ENCODE assay signal across 8 mouse cellular contexts in genomic region chr4:41676248-41677005, GRCm38 (mm10). TPM values are rescaled to one million over a fixed set of nuclear protein-coding genes. Genes with fewer than 3 reads are reported as not detected.
A peak's percentile ranks its signal among the peaks of the same experiment; 100 is the strongest.
DNase-seq lines count a peak whose midpoint lies in the region; ATAC-seq lines count a peak whose summit lies in the region.
"Had no signal": no experiment of that assay in that cellular context is flagged by ENCODE, and none has a peak within 500 bp of the region (broad histone marks: within the 10 kb centered on the region; RNA-seq: fewer than 3 reads in every experiment).

No protein-coding gene starts in this region.

- H3K36me3 ChIP-seq in forebrain, embryonic 11.5 days (ENCODE audit: control insufficient read depth, insufficient read depth, low read length): no peaks in the 10 kb centered on the region
- no peaks in the 10 kb centered on the region for H3K36me3 ChIP-seq in midbrain, embryonic 16.5 days (ENCODE audit: control insufficient read depth, insufficient read depth, low read length)
- H3K36me3 ChIP-seq in liver, embryonic 11.5 days (ENCODE audit: control insufficient read depth, insufficient read depth, low read length): no peaks in the 10 kb centered on the region

- H3K27ac ChIP-seq in forebrain, embryonic 11.5 days (ENCODE audit: low read depth, low read length): peak overlapping the region; percentile 31; the same call in 1 of the 2 replicates
- H3K27ac ChIP-seq in midbrain, embryonic 16.5 days (ENCODE audit: low read length): peak overlapping the region; percentile 62
- no peak overlapping the region; the same call in 1 of the 2 replicates for H3K27ac ChIP-seq in liver, embryonic 11.5 days (ENCODE audit: low read depth, low read length)

- H3K9me3 ChIP-seq in forebrain, embryonic 11.5 days (ENCODE audit: control insufficient read depth, low read length): no peaks in the 10 kb centered on the region
- no peaks in the 10 kb centered on the region for H3K9me3 ChIP-seq in midbrain, embryonic 16.5 days (replicated peaks; ENCODE audit: control insufficient read depth, low read length, poor library complexity, severe bottlenecking)
- H3K9me3 ChIP-seq in liver, embryonic 11.5 days (ENCODE audit: control insufficient read depth, low read length): no peaks in the 10 kb centered on the region

- peak; percentile 22 to 43 for DNase-seq in layer of hippocampus, postnatal 10 days (ENCODE audit: low spot score in 2 of 2)
- no peak for DNase-seq in layer of hippocampus, postnatal 25 days (ENCODE audit: extremely low spot score in 1 of 2, low spot score in 1 of 2)
- DNase-seq in cerebellum, adult 18-20 months: peak; percentile 55 to 65
- no peak for DNase-seq in forebrain, embryonic 11.5 days (ENCODE audit: low spot score)
- DNase-seq in urinary bladder, postnatal 14 days (ENCODE audit: low spot score): no peak
- no peak for DNase-seq in liver, embryonic 11.5 days (ENCODE audit: low spot score)
- DNase-seq: layer of hippocampus, postnatal 36 days had no signal

- no peak for ATAC-seq in forebrain, embryonic 11.5 days (replicated peaks; ENCODE audit: low FRiP score)
- no peak for ATAC-seq in midbrain, embryonic 16.5 days
- no peak for ATAC-seq in liver, embryonic 11.5 days (replicated peaks; ENCODE audit: low FRiP score)

- H3K27me3 ChIP-seq in forebrain, embryonic 11.5 days (ENCODE audit: control insufficient read depth, insufficient read depth, low read length): no peaks in the 10 kb centered on the region
- no peaks in the 10 kb centered on the region for H3K27me3 ChIP-seq in midbrain, embryonic 16.5 days (ENCODE audit: control insufficient read depth, insufficient read depth, low read depth, low read length)
- peaks cover 37% of the 10 kb centered on the region for H3K27me3 ChIP-seq in liver, embryonic 11.5 days (replicated peaks; ENCODE audit: control insufficient read depth, insufficient read depth, low read length)

- H3K4me2 ChIP-seq in forebrain, embryonic 11.5 days (ENCODE audit: low read depth, low read length, severe bottlenecking): no peak overlapping the region
- H3K4me2 ChIP-seq in midbrain, embryonic 16.5 days (ENCODE audit: low read length): no peak overlapping the region
- H3K4me2 ChIP-seq in liver, embryonic 11.5 days: no peak overlapping the region

- no peak overlapping the region for H3K4me3 ChIP-seq in forebrain, embryonic 11.5 days (ENCODE audit: low read depth, low read length)
- H3K4me3 ChIP-seq in midbrain, embryonic 16.5 days (ENCODE audit: low read depth, low read length): no peak overlapping the region
- no peak overlapping the region for H3K4me3 ChIP-seq in liver, embryonic 11.5 days (ENCODE audit: low read depth, low read length)

- H3K4me1 ChIP-seq in forebrain, embryonic 11.5 days (replicated peaks; ENCODE audit: control insufficient read depth, insufficient read depth, low read length): peaks cover 64% of the 10 kb centered on the region
- H3K4me1 ChIP-seq in midbrain, embryonic 16.5 days (ENCODE audit: control insufficient read depth, insufficient read depth, low read length): peaks cover 51% of the 10 kb centered on the region
- peaks cover 26% of the 10 kb centered on the region for H3K4me1 ChIP-seq in liver, embryonic 11.5 days (replicated peaks; ENCODE audit: control insufficient read depth, insufficient read depth, low read length)

- peak overlapping the region; percentile 20; the same call in 1 of the 2 replicates for H3K9ac ChIP-seq in forebrain, embryonic 11.5 days (ENCODE audit: low read length)
- H3K9ac ChIP-seq in midbrain, embryonic 16.5 days (ENCODE audit: low read depth, low read length): 0 out of 2 replicates have a peak overlapping the region, but pooled peaks have one; percentile 32
- H3K9ac ChIP-seq in liver, embryonic 11.5 days (ENCODE audit: low read depth, low read length): no peak overlapping the region

- 65% methylated on average over 17 of the region's 17 CpGs for WGBS in forebrain, embryonic 11.5 days
- 61% methylated on average over 17 of the region's 17 CpGs for WGBS in midbrain, embryonic 16.5 days
- WGBS in liver, embryonic 11.5 days: 39% methylated on average over 17 of the region's 17 CpGs

RNA-seq across cellular contexts. Expression of gene Cntfr, which starts 20.5 kb away (rescaled TPM):
- total RNA-seq in layer of hippocampus, postnatal 10 days (2021): 10 to 100 TPM; 64.7 to 65.0 TPM
- total RNA-seq in layer of hippocampus, postnatal 25 days (2021): 10 to 100 TPM; 89.6 to 96.1 TPM
- 35.2 and 37.1 TPM in 2 replicates for polyA plus RNA-seq in forebrain, embryonic 11.5 days (2014; fragmentation: Nextera tagmentation; extraction: Ambion mirVana)
- 28.1 and 28.3 TPM in 2 replicates for polyA plus RNA-seq in midbrain, embryonic 16.5 days (2015; fragmentation: Nextera tagmentation; extraction: Ambion mirVana)
- polyA plus RNA-seq in liver, embryonic 11.5 days (2014; fragmentation: Nextera tagmentation; extraction: Ambion mirVana): 5.2 and 6.0 TPM in 2 replicates

RNA-seq across cellular contexts. Expression of gene Il11ra1, which starts 23.4 kb away (rescaled TPM):
- total RNA-seq in layer of hippocampus, postnatal 10 days (2021): 10 to 100 TPM; 23.2 to 24.5 TPM
- 10 to 100 TPM; 40.0 to 44.8 TPM for total RNA-seq in layer of hippocampus, postnatal 25 days (2021)
- 65.0 and 66.9 TPM in 2 replicates for polyA plus RNA-seq in forebrain, embryonic 11.5 days (2014; fragmentation: Nextera tagmentation; extraction: Ambion mirVana)
- 31.5 and 36.3 TPM in 2 replicates for polyA plus RNA-seq in midbrain, embryonic 16.5 days (2015; fragmentation: Nextera tagmentation; extraction: Ambion mirVana)
- 66.8 and 72.9 TPM in 2 replicates for polyA plus RNA-seq in liver, embryonic 11.5 days (2014; fragmentation: Nextera tagmentation; extraction: Ambion mirVana)

RNA-seq across cellular contexts. Expression of gene Enho, which starts 36.3 kb away (rescaled TPM):
- total RNA-seq in layer of hippocampus, postnatal 10 days (2021): 10 to 100 TPM; 63.4 to 66.5 TPM
- total RNA-seq in layer of hippocampus, postnatal 25 days (2021): 10 to 100 TPM; 62.1 to 66.9 TPM
- polyA plus RNA-seq in forebrain, embryonic 11.5 days (2014; fragmentation: Nextera tagmentation; extraction: Ambion mirVana): 28.1 and 34.5 TPM in 2 replicates
- 103 and 120 TPM in 2 replicates for polyA plus RNA-seq in midbrain, embryonic 16.5 days (2015; fragmentation: Nextera tagmentation; extraction: Ambion mirVana)
- 3.7 and 3.8 TPM in 2 replicates for polyA plus RNA-seq in liver, embryonic 11.5 days (2014; fragmentation: Nextera tagmentation; extraction: Ambion mirVana)

RNA-seq across cellular contexts. Expression of gene Rpp25l, which starts 36.9 kb away (rescaled TPM):
- total RNA-seq in layer of hippocampus, postnatal 10 days (2021): 10 to 100 TPM; 27.7 to 34.4 TPM
- 10 to 100 TPM; 27.7 to 33.6 TPM for total RNA-seq in layer of hippocampus, postnatal 25 days (2021)
- polyA plus RNA-seq in forebrain, embryonic 11.5 days (2014; fragmentation: Nextera tagmentation; extraction: Ambion mirVana): 92.0 and 92.5 TPM in 2 replicates
- polyA plus RNA-seq in midbrain, embryonic 16.5 days (2015; fragmentation: Nextera tagmentation; extraction: Ambion mirVana): 52.3 and 52.4 TPM in 2 replicates
- 67.8 and 71.2 TPM in 2 replicates for polyA plus RNA-seq in liver, embryonic 11.5 days (2014; fragmentation: Nextera tagmentation; extraction: Ambion mirVana)

RNA-seq across cellular contexts. Expression of gene Dctn3, which starts 46.5 kb away (rescaled TPM):
- total RNA-seq in layer of hippocampus, postnatal 10 days (2021): 100 to 1,000 TPM; 142 to 158 TPM
- 100 to 1,000 TPM; 149 to 172 TPM for total RNA-seq in layer of hippocampus, postnatal 25 days (2021)
- 135 and 142 TPM in 2 replicates for polyA plus RNA-seq in forebrain, embryonic 11.5 days (2014; fragmentation: Nextera tagmentation; extraction: Ambion mirVana)
- polyA plus RNA-seq in midbrain, embryonic 16.5 days (2015; fragmentation: Nextera tagmentation; extraction: Ambion mirVana): 295 and 313 TPM in 2 replicates
- 107 and 118 TPM in 2 replicates for polyA plus RNA-seq in liver, embryonic 11.5 days (2014; fragmentation: Nextera tagmentation; extraction: Ambion mirVana)

Comparison
In these comparisons a context has a peak if more than half of its experiments do, and no peak if none do; other contexts are left out.
1. DNase-seq: peak in layer of hippocampus, postnatal 10 days (2 of 2) and cerebellum, adult 18-20 months (2 of 2); none in layer of hippocampus, postnatal 25 days (0 of 2), forebrain, embryonic 11.5 days (single experiment), urinary bladder, postnatal 14 days (single experiment) and liver, embryonic 11.5 days (single experiment).